Mouse (Mus musculus) CH12.LX (cell line): ENCODE data around the gene Phf11a. TPM values are rescaled to one million over a fixed set of nuclear protein-coding genes. Genes with fewer than 3 reads are reported as not detected.
A peak's percentile ranks its signal among the peaks of the same experiment; 100 is the strongest.
"Not testable (repeated sequence)": the region's sequence is repeated elsewhere in the genome, so short reads cannot be mapped to it uniquely, and the experiment has no call there.

Source experiments
- DNase-seq: peaks from one replicate; pipeline ENCODE4 v3.0.0-alpha.2; 2013; ENCODE audit errors: extremely low read depth
- H3K27ac ChIP-seq: 2 replicates; pipeline ENCODE4 v1.5.1; 2012; ENCODE audit warnings: low read depth, mild to moderate bottlenecking, control low read depth, moderate library complexity; ENCODE audit not compliant: insufficient read depth
- H3K27me3 ChIP-seq: replicated peaks from 2 replicates; pipeline ENCODE3; 2012; ENCODE audit warnings: inconsistent platforms
- H3K36me3 ChIP-seq, 2 experiments: replicated peaks in 1 of 2; 2 replicates each; pipeline versions ENCODE3 to v1.6.1; 2012; ENCODE audit warnings: inconsistent platforms in 1 of 2, low read length in 1 of 2, mild to moderate bottlenecking in 1 of 2, mixed read lengths in 1 of 2, moderate library complexity in 1 of 2; ENCODE audit not compliant: control insufficient read depth in 1 of 2, insufficient read depth in 1 of 2
- H3K4me1 ChIP-seq, 2 experiments: 2 replicates each; pipeline ENCODE4 v1.6.1; 2012; ENCODE audit warnings: inconsistent platforms in 1 of 2, moderate library complexity in 1 of 2; ENCODE audit not compliant: insufficient read depth in 2 of 2, control insufficient read depth in 1 of 2
- H3K4me2 ChIP-seq: 2 replicates; pipeline ENCODE4 v1.6.1; 2012; ENCODE audit warnings: low read depth, mild to moderate bottlenecking, control low read depth; ENCODE audit not compliant: poor library complexity, insufficient read depth, severe bottlenecking
- H3K4me3 ChIP-seq, 3 experiments: fragments of 150-350 bp in 1 of 3; sonication (generic) in 1 of 3; replicated peaks in 1 of 3; 2 replicates each; pipeline versions ENCODE3 to v1.5.1; 2011 to 2012; ENCODE audit warnings: low read depth in 2 of 3, low read length in 2 of 3, mild to moderate bottlenecking in 2 of 3, moderate library complexity in 2 of 3, control low read depth in 1 of 3, improper control_type of control experiment in 1 of 3, inconsistent platforms in 1 of 3, mixed read lengths in 1 of 3; ENCODE audit not compliant: poor library complexity in 1 of 3
- H3K79me2 ChIP-seq: replicated peaks from 2 replicates; pipeline ENCODE4 v1.6.1; 2012; ENCODE audit warnings: mild to moderate bottlenecking, moderate library complexity; ENCODE audit not compliant: control insufficient read depth, poor library complexity, insufficient read depth, severe bottlenecking; ENCODE audit errors: extremely low read depth
- H3K9ac ChIP-seq: 2 replicates; pipeline ENCODE4 v1.6.1; 2012; ENCODE audit warnings: low read depth, mild to moderate bottlenecking, control low read depth, moderate library complexity; ENCODE audit not compliant: insufficient read depth
- H3K9me3 ChIP-seq: replicated peaks from 2 replicates; pipeline ENCODE3; 2012; ENCODE audit warnings: low read length, inconsistent platforms, mixed read lengths
- BHLHE40 ChIP-seq: IDR thresholded peaks from 2 replicates; pipeline ENCODE4 v1.6.1; 2011; ENCODE audit warnings: mild to moderate bottlenecking, low read depth, low read length, improper control_type of control experiment
- CTCF ChIP-seq, 2 experiments: IDR thresholded peaks in 1 of 2; conservative IDR thresholded peaks in 1 of 2; 2 replicates each; pipeline ENCODE4 v1.5.1; 2011 to 2012; ENCODE audit warnings: low read depth in 2 of 2, low read length in 2 of 2, improper control_type of control experiment in 1 of 2, inconsistent platforms in 1 of 2, mild to moderate bottlenecking in 1 of 2, moderate library complexity in 1 of 2
- EP300 ChIP-seq: IDR thresholded peaks from 2 replicates; pipeline ENCODE4 v1.6.1; 2011; ENCODE audit warnings: low read length, improper control_type of control experiment
- ETS1 ChIP-seq: conservative IDR thresholded peaks from 2 replicates; pipeline ENCODE4 v1.6.1; 2012; ENCODE audit warnings: low read depth, mild to moderate bottlenecking, inconsistent platforms, low read length, improper control_type of control experiment, moderate library complexity
- GABPA ChIP-seq: IDR thresholded peaks from 2 replicates; pipeline ENCODE4 v1.6.1; 2012; ENCODE audit warnings: low read depth, low read length, improper control_type of control experiment, inconsistent platforms; ENCODE audit not compliant: insufficient replicate concordance
- HCFC1 ChIP-seq: IDR thresholded peaks from 2 replicates; pipeline ENCODE4 v1.6.1; 2012; ENCODE audit warnings: low read depth, mild to moderate bottlenecking, inconsistent platforms, low read length, improper control_type of control experiment
- MAFK ChIP-seq: IDR thresholded peaks from 2 replicates; pipeline ENCODE4 v1.6.1; 2011; ENCODE audit warnings: low read length, improper control_type of control experiment; ENCODE audit not compliant: insufficient replicate concordance
- MEF2A ChIP-seq: IDR thresholded peaks from 2 replicates; pipeline ENCODE4 v1.6.1; 2014; ENCODE audit warnings: low read depth, mild to moderate bottlenecking, inconsistent platforms, low read length, improper control_type of control experiment, borderline replicate concordance
- PAX5 ChIP-seq: IDR thresholded peaks from 2 replicates; pipeline ENCODE4 v1.6.1; 2012; ENCODE audit warnings: low read length, inconsistent platforms, mixed read lengths
- POLR2A ChIP-seq: IDR thresholded peaks from 2 replicates; pipeline ENCODE4 v1.6.1; 2011; ENCODE audit warnings: low read depth, mild to moderate bottlenecking, improper control_type of control experiment, low read length
- POLR2AphosphoS2 ChIP-seq: IDR thresholded peaks from 2 replicates; pipeline ENCODE4 v1.6.1; 2011; ENCODE audit warnings: low read depth, low read length, improper control_type of control experiment
- RAD21 ChIP-seq: IDR thresholded peaks from 2 replicates; pipeline ENCODE4 v1.6.1; 2011; ENCODE audit warnings: low read depth, mild to moderate bottlenecking, low read length, improper control_type of control experiment, moderate library complexity
- RCOR1 ChIP-seq: conservative IDR thresholded peaks from 2 replicates; pipeline ENCODE4 v1.6.1; 2012; ENCODE audit warnings: low read depth, mild to moderate bottlenecking, inconsistent platforms, low read length, improper control_type of control experiment
- SMC3 ChIP-seq: IDR thresholded peaks from 2 replicates; pipeline ENCODE4 v1.6.1; 2011; ENCODE audit warnings: low read depth, low read length, improper control_type of control experiment
- TCF12 ChIP-seq: IDR thresholded peaks from 2 replicates; pipeline ENCODE4 v1.6.1; 2014; ENCODE audit warnings: low read depth, mild to moderate bottlenecking, inconsistent platforms, low read length, improper control_type of control experiment
- USF2 ChIP-seq: conservative IDR thresholded peaks from 2 replicates; pipeline ENCODE4 v1.6.1; 2011; ENCODE audit warnings: low read depth, low read length, improper control_type of control experiment
- ZC3H11A ChIP-seq: IDR thresholded peaks from 2 replicates; pipeline ENCODE4 v1.6.1; 2012; ENCODE audit warnings: low read depth, mild to moderate bottlenecking, inconsistent platforms, low read length, improper control_type of control experiment
- ZNF384 ChIP-seq: IDR thresholded peaks from 2 replicates; pipeline ENCODE4 v1.6.1; 2012; ENCODE audit warnings: low read depth, low read length, improper control_type of control experiment, inconsistent platforms
- dilution Hi-C: fragments of 300-500 bp; cut with MboI; formaldehyde crosslinking; loops from 2 replicates; pipeline ENCODE4 v1.14.3; 2020; ENCODE audit warnings: low sequenced_read_pairs; ENCODE audit not compliant: extremely low pct_unique_long_range_greater_than_20kb, extremely low pct_ligation_motif_present
- in situ Hi-C: fragments of 300-500 bp; cut with MboI; formaldehyde crosslinking; loops from 3 replicates; pipeline ENCODE4 v1.14.3; 2019; ENCODE audit warnings: low sequenced_read_pairs, low pct_ligation_motif_present, low pct_unique_long_range_greater_than_20kb, mixed read lengths
- polyA plus RNA-seq: library from polyadenylated mRNA; unstranded; fragments of >175 nt; gene quantifications from 2 replicates; pipeline ENCODE4 v1.2.1, GENCODE M21; 2012; ENCODE audit warnings: low read depth; ENCODE audit not compliant: insufficient read length
- total RNA-seq, 2 experiments: library from RNA; depleted of rRNA; stranded (reverse); fragments of 300-350 nt in 1 of 2; fragments of >200 nt in 1 of 2; gene quantifications; 2 replicates each; pipeline ENCODE4 v1.2.3; 2012 to 2014

Gene Phf11a
- total and polyA plus RNA-seq, 3 experiments = 14.6 to 48.4 (median 41.1) TPM

DNA sequence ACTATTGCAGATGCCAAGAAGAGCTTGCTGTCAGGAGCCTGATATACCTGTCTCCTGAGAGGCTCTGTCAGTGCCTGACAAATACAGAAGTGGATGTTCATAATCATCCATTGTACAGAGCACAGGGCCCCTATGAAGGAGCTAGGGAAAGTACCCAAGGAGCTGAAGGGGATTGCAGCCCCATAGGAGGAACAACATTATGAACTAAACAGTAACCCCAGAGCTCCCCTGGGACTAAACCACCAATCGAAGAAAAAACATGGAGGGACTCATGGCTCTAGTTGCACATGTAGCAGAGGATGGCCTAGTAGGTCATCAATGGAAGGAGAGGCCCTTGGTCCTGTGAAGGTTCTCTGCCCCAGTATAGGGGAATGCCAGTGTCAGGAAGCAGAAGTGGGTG, 41.5 kb downstream of the Phf11a start:
- dilution Hi-C loops = not testable (repeated sequence)

DNA sequence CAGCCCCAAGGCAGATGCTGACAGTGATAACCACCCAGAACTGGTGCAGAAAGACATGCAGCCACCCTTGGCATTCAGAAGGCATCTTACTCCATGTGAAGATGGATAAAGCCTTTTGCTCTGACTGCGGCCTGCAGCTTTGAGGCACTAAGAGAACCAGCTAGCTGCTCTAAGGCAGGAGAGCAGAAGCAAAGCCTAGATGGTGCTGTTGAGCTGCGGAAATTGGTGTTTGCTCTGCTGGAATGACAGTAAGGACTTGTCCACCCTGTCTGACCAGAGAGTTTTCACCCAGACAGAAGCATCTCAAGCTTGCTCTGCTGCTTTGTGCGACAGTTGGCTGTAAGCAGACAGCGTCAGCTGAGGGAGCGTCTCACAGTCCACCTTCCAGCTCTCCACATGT, 47.0 kb downstream of the Phf11a start:
- in situ Hi-C loops = not testable (repeated sequence)

More for the DNA sequence above, 41.5 kb downstream of the Phf11a start:
- DNase-seq = peak; percentile 83
- H3K9me3 ChIP-seq, H3K79me2 ChIP-seq, H3K36me3 ChIP-seq, in situ Hi-C loops, H3K27me3 ChIP-seq, H3K27ac ChIP-seq, H3K9ac ChIP-seq, H3K4me3 ChIP-seq, H3K4me2 ChIP-seq: not testable (repeated sequence)
- H3K4me1 ChIP-seq = peaks cover 10 to 29% of the 10 kb centered on the region in 2 experiments; a peak in 3 of 4 replicates
- TF ChIP-seq EP300 = peak; percentile 57
- TF ChIP-seq MAFK = 0 out of 2 replicates have a peak, but pooled peaks have one; percentile 12
- 0 out of 2 replicates have a peak, but pooled peaks have one; percentile 23 for TF ChIP-seq ZNF384
- TF ChIP-seq ETS1 = peak; percentile 51; the same call in 1 of the 2 replicates
- TF ChIP-seq MEF2A = 0 out of 2 replicates have a peak, but pooled peaks have one; percentile 37
- TF ChIP-seq BHLHE40 = peak; percentile 45; the same call in 1 of the 2 replicates

DNA sequence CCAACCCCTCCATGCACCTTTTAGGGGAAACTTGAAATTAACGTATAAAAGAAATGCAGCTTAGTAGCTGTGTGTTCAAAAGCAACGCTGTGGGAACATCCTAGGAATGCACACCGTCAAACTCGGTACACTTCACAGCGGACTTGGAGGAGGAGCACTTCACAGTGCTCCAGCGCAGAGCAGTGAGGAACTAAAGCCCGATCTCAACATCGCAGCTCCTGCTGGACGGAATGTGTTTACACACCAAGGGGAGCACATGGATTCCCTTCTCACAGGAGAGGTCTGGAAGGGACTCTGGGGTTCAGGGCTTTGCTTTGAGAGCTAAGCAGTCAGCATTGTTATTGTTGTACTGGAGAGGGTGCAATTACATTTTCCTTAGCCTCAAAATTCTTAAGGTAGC, 63.7 kb downstream of the Phf11a start:
- Histone ChIP-seq H3K4me3 (no peak overlapping the region), H3K9me3 (no peaks in the 10 kb centered on the region), H3K9ac (no peak overlapping the region), H3K4me1 (peaks cover 0 to 3% of the 10 kb centered on the region in 2 experiments; a peak in 1 of 4 replicates), H3K27me3 (no peaks in the 10 kb centered on the region), H3K4me2 (no peak overlapping the region), H3K27ac (no peak overlapping the region), H3K79me2 (no peaks in the 10 kb centered on the region), H3K36me3 (peaks cover 40 to 81% of the 10 kb centered on the region in 2 experiments)
- dilution Hi-C loops (no loop called here), in situ Hi-C loops (loop anchor here (25.0 kb wide), 1 partner anchor 329 kb away; no protein-coding TSS in a partner anchor)
- DNase-seq = no peak
- no peak for TF ChIP-seq USF2
- TF ChIP-seq HCFC1 = no peak
- TF ChIP-seq EP300 = no peak
- TF ChIP-seq ZC3H11A = no peak
- no peak for TF ChIP-seq RCOR1
- no peak for TF ChIP-seq GABPA
- TF ChIP-seq ZNF384 = no peak
- TF ChIP-seq POLR2AphosphoS2 = no peak
- no peak for TF ChIP-seq TCF12
- no peak for TF ChIP-seq POLR2A
- no peak for TF ChIP-seq PAX5

More for the DNA sequence above, 47.0 kb downstream of the Phf11a start:
- H3K9me3 ChIP-seq, H3K9ac ChIP-seq, H3K79me2 ChIP-seq, H3K27ac ChIP-seq, H3K36me3 ChIP-seq, H3K4me2 ChIP-seq, DNase-seq, dilution Hi-C loops, H3K27me3 ChIP-seq, H3K4me3 ChIP-seq, H3K4me1 ChIP-seq: not testable (repeated sequence)
- TF ChIP-seq CTCF (conservative IDR thresholded peaks at IDR 0.05 in 1 of 2, IDR thresholded peaks at IDR 0.05 in 1 of 2; ENCODE audit: low read depth in 2 of 2, low read length in 2 of 2) (peak in 1 of 2 experiments; percentile 60; a peak in 2 of 4 replicates), RAD21 (peak; percentile 58), SMC3 (peak; percentile 53)
